Mouse (Mus musculus): ENCODE data around the gene Fgfr2.

DNA sequence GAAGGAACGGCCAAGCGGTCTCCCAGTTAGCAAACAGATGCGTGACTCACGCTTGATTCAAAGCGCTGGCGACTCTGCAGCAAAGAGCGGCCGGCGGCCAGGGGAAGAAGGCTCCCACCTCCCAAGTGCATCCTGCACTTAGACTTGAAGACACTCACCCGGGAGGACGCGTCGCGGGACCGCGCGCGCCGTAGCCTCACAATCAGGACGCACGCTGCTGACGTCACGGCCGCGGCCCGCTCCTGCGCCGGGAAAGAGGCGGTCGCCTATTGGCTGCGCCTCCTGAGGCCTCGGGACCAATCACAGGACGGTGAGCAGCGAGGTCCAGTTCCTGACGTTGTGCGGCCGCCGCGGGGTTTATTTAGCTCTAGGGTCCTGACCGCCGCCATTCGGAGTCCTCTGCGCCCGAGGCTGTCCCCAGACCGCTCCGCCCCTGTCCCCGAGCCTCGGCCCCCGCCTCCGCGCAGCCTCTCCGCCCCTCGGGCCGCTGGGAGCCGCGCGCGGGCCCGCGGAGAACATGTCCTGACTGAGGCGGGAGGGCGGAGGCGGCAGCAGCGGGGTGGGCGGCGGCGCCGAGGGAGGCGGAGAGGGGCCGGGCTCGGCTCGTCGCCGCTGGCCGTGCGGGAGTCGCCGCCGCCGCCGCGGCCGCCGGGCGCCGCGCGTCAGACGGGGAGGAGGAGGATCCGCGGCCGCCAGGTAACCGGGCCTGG lies 192.1 kb downstream of the Fgfr2 start, which contains the start of gene Zranb1:
- TF ChIP-seq CTCF (IDR thresholded peaks at IDR 0.05) (no peak), EP300 (IDR thresholded peaks at IDR 0.05) (no peak)
